Comparison of ENCODE assay signal across 8 mouse cellular contexts in genomic region chr7:18925162-18925938, GRCm38 (mm10). TPM values are rescaled to one million over a fixed set of nuclear protein-coding genes. Genes with fewer than 3 reads are reported as not detected.
DNase-seq lines count a peak whose midpoint lies in the region; ATAC-seq lines count a peak whose summit lies in the region.

Gene Nova2 (plus strand): TSS chr7:18925888.

- H3K4me1 ChIP-seq in hindbrain, embryonic 15.5 days (replicated peaks), result peaks cover 75% of the 10 kb centered on the region

- no peaks in the 10 kb centered on the region for H3K36me3 ChIP-seq in hindbrain, embryonic 15.5 days

- peak; percentile 80 for ATAC-seq in hindbrain, embryonic 15.5 days (ENCODE audit: low FRiP score, low read depth)

- peak within 1 kb of the TSS; percentile 74 for H3K4me2 ChIP-seq in hindbrain, embryonic 15.5 days

- DNase-seq in WW6 (ENCODE audit: low read depth, low spot score), result peak; percentile 86
- DNase-seq in cerebellum, postnatal 36 days, result peak; percentile 97 to 98
- peak; percentile 76 for DNase-seq in gastrocnemius, adult 18-20 months (ENCODE audit: low spot score)
- DNase-seq in layer of hippocampus, postnatal 36 days, result peak; percentile 93 to 95
- DNase-seq in lung, postnatal 14 days, result peak; percentile 88
- peak; percentile 70 for DNase-seq in ovary, postnatal 36 days (ENCODE audit: low spot score)
- peak; percentile 57 for DNase-seq in thymus, postnatal 14 days

- H3K9me3 ChIP-seq in hindbrain, embryonic 15.5 days, result no peaks in the 10 kb centered on the region

- H3K27me3 ChIP-seq in hindbrain, embryonic 15.5 days, result no peaks in the 10 kb centered on the region

- peak within 1 kb of the TSS; percentile 96 for H3K27ac ChIP-seq in hindbrain, embryonic 15.5 days (replicated peaks)

- H3K4me3 ChIP-seq in hindbrain, embryonic 15.5 days, result peak within 1 kb of the TSS; percentile 95

- H3K9ac ChIP-seq in hindbrain, embryonic 15.5 days, result peak within 1 kb of the TSS; percentile 100

- WGBS in hindbrain, embryonic 15.5 days, result under 1% methylated on average over 29 of the region's 45 CpGs

RNA-seq across cellular contexts. Expression of gene Nova2, which starts in this region (rescaled TPM):
- total RNA-seq in gastrocnemius, adult 18-20 months (2021), result 1 to 10 TPM; 1.1 to 1.9 TPM
- polyA plus RNA-seq in hindbrain, embryonic 15.5 days (2015; fragmentation: Nextera tagmentation; extraction: Ambion mirVana), result 12.5 and 13.0 TPM in 2 replicates
- total RNA-seq in layer of hippocampus, postnatal 36 days (2021), result 10 to 100 TPM; 82.2 to 84.5 TPM

Comparison
In these comparisons a context has a peak if more than half of its experiments do, and no peak if none do; other contexts are left out.
1. Peak in every context shown above with its lines: DNase-seq, ATAC-seq, H3K4me3 ChIP-seq and H3K27ac ChIP-seq.
2. RNA of gene Nova2 (total RNA-seq): 82.2 to 84.5 TPM in layer of hippocampus, postnatal 36 days; 1.1 to 1.9 TPM in gastrocnemius, adult 18-20 months; every median in the first group is over 10 times any median in the second.